Mouse (Mus musculus): ENCODE measurements at regions not wholly inside any gene's neighbourhood (a gene's known extent, or its start where the extent isn't known, plus 50 kb on each side); places are given as distances from the start of the nearest gene placed in this dataset.

GRCm38 (mm10) chr2:81407372-81407771, 645.6 kb upstream of the Zfp804a start:
- DNase-seq (ENCODE audit: low spot score in 2 of 2): no peak

- no peak for DNase-seq (ENCODE audit: low spot score in 2 of 2)
Measured at GRCm38 (mm10) chr2:81411751-81412150, 641.3 kb upstream of the Zfp804a start.

- peak in 1 of 2 experiments; percentile 35 for DNase-seq (ENCODE audit: low spot score in 2 of 2)
Measured at GRCm38 (mm10) chr2:81431411-81431810, 621.6 kb upstream of the Zfp804a start.

GRCm38 (mm10) chr2:81439082-81439481, 613.9 kb upstream of the Zfp804a start:
- no peak for DNase-seq (ENCODE audit: low spot score in 2 of 2)

- no peak for DNase-seq (ENCODE audit: low spot score in 2 of 2)
Measured at GRCm38 (mm10) chr2:81440929-81441328, 612.1 kb upstream of the Zfp804a start.

GRCm38 (mm10) chr2:81450514-81450913, 602.5 kb upstream of the Zfp804a start:
- no peak for DNase-seq (ENCODE audit: low spot score in 2 of 2)

- DNase-seq (ENCODE audit: low spot score in 2 of 2): no peak
Measured at GRCm38 (mm10) chr2:81488821-81489220, 564.2 kb upstream of the Zfp804a start.

- DNase-seq (ENCODE audit: low spot score in 2 of 2): no peak
Measured at GRCm38 (mm10) chr2:81506985-81507384, 546.0 kb upstream of the Zfp804a start.

- no peak for DNase-seq (ENCODE audit: low spot score in 2 of 2)
Measured at GRCm38 (mm10) chr2:81513030-81513579, 539.9 kb upstream of the Zfp804a start.

GRCm38 (mm10) chr2:81538111-81538510, 514.9 kb upstream of the Zfp804a start:
- no peak for DNase-seq (ENCODE audit: low spot score in 2 of 2)

GRCm38 (mm10) chr2:81549158-81549557, 503.9 kb upstream of the Zfp804a start:
- DNase-seq (ENCODE audit: low spot score in 2 of 2): peak in 1 of 2 experiments; percentile 10

- DNase-seq (ENCODE audit: low spot score in 2 of 2): no peak
Measured at GRCm38 (mm10) chr2:81582111-81582510, 470.9 kb upstream of the Zfp804a start.

All from left cerebral cortex, adult 18-20 months (tissue).